Mouse (Mus musculus): ENCODE measurements around the gene Rbfox3.

The Rbfox3 gene

GRCm38 (mm10) chr11:118605570-118605969, 305.8 kb downstream of the Rbfox3 start:
- no peak for DNase-seq (ENCODE audit: low spot score in 2 of 2)

DNA sequence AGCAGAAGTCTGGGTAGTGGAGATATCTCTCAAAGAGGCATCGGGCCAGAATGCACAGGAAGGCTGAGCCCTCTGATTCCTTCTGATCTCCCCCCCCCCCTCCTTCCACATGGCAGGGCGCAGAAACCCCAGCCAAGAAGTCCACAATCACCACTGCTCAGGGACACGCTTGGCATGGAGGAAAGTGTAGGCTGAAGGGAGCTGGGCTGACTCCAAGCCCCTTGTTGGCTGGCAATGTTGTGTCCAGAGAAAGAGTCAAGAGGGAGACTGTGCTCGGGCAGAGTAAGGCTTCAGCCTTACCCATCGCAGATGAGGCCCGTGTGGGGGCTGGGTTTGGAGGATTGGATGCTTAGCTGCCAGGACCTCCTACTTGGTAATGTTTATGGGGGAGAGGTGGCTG, 307.2 kb downstream of the Rbfox3 start:
- DNase-seq (ENCODE audit: low spot score in 2 of 2): no peak

DNA sequence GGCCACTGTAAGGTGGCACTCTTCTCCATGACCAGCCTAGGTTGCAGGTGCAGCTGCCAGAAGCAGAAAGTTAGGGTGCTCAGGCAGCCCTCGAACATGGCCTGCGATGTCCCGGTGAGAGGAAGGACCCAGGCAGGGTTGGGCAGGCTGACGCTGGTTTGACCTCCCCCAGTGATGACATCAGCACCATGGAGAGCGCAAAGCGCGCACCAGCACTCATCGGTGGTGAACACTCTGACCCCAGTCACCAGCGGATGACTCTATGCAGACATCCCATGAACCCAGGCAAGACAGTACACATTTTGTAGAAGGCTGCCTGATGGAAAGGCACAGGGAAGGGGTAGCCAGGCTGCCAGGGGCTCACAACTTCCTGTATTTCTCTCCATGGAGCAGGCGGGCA, 308.3 kb downstream of the Rbfox3 start:
- DNase-seq (ENCODE audit: low spot score in 2 of 2): peak in 1 of 2 experiments; percentile 47

- DNase-seq (ENCODE audit: low spot score in 2 of 2): no peak
These were observed 309.9 kb downstream of the Rbfox3 start for GRCm38 (mm10) chr11:118601484-118601883.

GRCm38 (mm10) chr11:118600168-118600567, 311.2 kb downstream of the Rbfox3 start:
- no peak for DNase-seq (ENCODE audit: low spot score in 2 of 2)

DNA sequence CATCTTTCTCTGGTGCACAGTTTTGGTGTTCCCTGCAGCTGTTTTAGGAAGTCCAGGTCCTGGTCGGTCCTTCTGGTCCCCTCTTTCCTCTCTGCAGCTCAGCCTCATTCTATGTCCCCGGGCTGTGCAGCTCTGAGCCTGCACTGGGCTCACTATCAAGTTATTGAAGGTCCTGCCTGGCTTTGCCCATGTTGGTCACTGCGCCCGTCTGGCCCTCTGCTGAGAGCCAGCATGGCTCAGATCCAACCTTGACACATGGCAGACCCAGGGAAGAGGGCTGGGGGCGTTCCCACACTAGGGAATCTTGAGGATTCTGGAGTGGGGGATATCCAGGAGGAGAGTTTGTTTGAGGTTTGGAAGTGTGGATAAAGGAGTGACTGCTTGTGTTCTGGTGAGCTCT, 312.7 kb downstream of the Rbfox3 start:
- DNase-seq (ENCODE audit: low spot score in 2 of 2): no peak

- peak; percentile 16 to 77 for DNase-seq (ENCODE audit: low spot score in 2 of 2)
These were observed 326.6 kb downstream of the Rbfox3 start for GRCm38 (mm10) chr11:118584826-118585225.

GRCm38 (mm10) chr11:118583989-118584388, 327.4 kb downstream of the Rbfox3 start:
- no peak for DNase-seq (ENCODE audit: low spot score in 2 of 2)

GRCm38 (mm10) chr11:118583573-118583972, 327.8 kb downstream of the Rbfox3 start:
- no peak for DNase-seq (ENCODE audit: low spot score in 2 of 2)

GRCm38 (mm10) chr11:118581019-118581418, 330.4 kb downstream of the Rbfox3 start:
- no peak for DNase-seq (ENCODE audit: low spot score in 2 of 2)

- no peak for DNase-seq (ENCODE audit: low spot score in 2 of 2)
These were observed 331.8 kb downstream of the Rbfox3 start for GRCm38 (mm10) chr11:118579622-118580021.

DNA sequence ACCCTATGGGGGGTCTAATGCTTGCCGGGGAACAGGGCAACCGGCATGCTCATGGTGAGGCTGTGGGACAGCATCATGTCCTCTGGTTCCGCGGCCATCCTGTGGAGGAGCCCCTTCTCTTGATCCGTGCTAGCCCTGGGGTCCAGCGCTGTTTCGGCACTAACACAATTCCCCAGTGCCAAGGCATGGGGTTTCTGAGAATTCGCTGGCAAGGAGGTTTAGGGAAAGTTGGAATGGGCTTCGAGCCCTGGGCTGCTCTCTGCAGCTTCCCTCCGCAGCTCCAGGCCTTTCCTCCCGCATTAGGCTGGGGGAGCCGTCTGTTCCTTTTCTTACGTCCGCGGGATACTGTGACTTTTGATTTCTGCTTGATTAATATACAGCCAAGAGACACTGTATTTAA, 334.1 kb downstream of the Rbfox3 start:
- no peak for DNase-seq (ENCODE audit: low spot score in 2 of 2)

GRCm38 (mm10) chr11:118576611-118577010, 334.8 kb downstream of the Rbfox3 start:
- DNase-seq (ENCODE audit: low spot score in 2 of 2): no peak

DNA sequence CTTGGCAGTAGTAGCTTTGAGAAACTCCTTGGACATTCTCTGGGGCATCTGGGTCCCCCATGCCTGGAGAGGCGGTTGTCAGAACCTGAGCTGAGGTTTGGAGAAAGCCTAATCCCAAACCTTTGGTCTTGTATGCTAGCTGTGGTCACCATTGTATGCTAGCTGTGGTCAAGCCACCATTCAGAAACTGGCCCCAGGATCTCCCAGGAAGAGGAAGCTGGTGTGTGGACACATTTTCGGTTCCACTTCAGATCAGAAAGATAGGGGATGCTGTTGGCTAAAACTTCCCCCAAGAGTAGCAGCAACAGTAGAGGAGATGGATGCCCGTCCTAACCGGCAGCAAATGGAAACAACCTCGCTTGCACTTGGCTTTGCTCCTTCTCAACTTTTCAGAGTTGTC, 337.0 kb downstream of the Rbfox3 start:
- no peak for DNase-seq (ENCODE audit: low spot score in 2 of 2)

- peak; percentile 24 to 64 for DNase-seq (ENCODE audit: low spot score in 2 of 2)
These were observed 337.8 kb downstream of the Rbfox3 start for GRCm38 (mm10) chr11:118573569-118573968.

GRCm38 (mm10) chr11:118573000-118573399, 338.4 kb downstream of the Rbfox3 start:
- DNase-seq (ENCODE audit: low spot score in 2 of 2): no peak

DNA sequence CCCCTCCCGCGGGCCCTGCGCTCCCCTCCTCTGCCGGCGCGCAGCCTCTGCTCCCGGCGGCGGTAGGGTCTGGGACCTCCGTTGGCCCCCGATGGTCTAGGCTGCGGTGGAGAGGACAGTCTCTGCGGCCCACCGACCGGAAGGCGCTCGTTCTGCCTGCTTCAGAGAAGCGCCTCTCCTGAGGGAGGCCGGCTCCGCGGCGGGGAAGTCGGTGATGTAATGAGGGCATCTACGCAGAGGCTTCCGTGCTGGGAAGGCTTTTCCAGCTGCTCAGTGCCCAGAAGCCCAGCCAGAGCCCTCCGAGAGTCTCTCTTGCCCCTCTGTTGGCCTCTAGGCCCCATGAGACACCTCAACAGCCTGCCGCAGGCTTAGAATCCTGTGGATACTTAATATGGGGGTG, 341.2 kb downstream of the Rbfox3 start:
- no peak for DNase-seq (ENCODE audit: low spot score in 2 of 2)

DNA sequence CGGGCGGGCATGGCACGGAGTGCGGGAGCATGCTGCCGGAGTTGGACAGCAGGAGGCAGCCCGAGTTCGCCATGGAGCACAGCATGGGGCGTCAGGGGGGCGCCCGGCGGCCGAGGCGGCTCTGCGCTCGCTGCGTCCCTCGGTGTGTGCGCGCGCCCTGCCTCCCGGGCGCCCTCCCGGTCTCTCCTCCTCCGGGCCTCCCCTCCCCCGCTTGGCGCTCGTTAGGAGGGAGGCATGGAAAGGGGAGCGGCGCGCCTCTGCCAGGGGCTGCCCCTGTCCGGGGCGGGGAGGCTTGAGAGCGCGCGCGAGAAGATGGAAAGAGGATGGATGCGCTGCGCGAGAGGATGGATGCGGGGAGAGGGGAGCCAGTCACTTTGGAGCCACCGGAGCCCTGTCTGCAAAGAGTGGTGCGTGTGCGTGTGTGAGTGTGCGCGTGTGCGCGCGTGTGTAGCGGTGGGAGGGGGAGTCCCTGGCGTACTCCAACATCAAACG, 341.8 kb downstream of the Rbfox3 start:
- DNase-seq (ENCODE audit: low spot score in 2 of 2): no peak

GRCm38 (mm10) chr11:118563877-118564276, 347.5 kb downstream of the Rbfox3 start:
- no peak for DNase-seq (ENCODE audit: low spot score in 2 of 2)

GRCm38 (mm10) chr11:118562847-118563246, 348.6 kb downstream of the Rbfox3 start:
- DNase-seq (ENCODE audit: low spot score in 2 of 2): no peak

DNA sequence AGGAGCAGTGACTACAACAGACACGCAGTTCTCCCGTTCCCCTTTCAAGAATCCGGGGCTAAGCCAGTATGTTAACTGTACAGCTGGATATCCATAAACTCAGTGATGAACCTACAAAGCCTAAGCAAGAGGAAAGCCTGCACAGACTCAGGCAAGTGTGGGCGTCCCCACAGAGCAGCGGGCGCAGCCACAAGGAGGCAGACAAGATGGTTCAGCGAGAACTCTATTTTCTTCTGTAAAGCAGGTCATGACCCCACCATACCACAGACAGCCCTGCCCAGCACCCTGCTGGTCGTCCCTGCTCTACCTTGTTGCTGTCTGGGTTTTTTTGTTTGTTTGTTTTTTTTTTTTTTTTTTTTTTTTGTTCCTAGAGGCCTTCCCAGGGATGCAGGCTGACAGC, 353.2 kb downstream of the Rbfox3 start:
- no peak for DNase-seq (ENCODE audit: low spot score in 2 of 2)

- no peak for DNase-seq (ENCODE audit: low spot score in 2 of 2)
These were observed 355.8 kb downstream of the Rbfox3 start for GRCm38 (mm10) chr11:118555631-118556030.

- no peak for DNase-seq (ENCODE audit: low spot score in 2 of 2)
These were observed 356.9 kb downstream of the Rbfox3 start for GRCm38 (mm10) chr11:118554542-118554941.

DNA sequence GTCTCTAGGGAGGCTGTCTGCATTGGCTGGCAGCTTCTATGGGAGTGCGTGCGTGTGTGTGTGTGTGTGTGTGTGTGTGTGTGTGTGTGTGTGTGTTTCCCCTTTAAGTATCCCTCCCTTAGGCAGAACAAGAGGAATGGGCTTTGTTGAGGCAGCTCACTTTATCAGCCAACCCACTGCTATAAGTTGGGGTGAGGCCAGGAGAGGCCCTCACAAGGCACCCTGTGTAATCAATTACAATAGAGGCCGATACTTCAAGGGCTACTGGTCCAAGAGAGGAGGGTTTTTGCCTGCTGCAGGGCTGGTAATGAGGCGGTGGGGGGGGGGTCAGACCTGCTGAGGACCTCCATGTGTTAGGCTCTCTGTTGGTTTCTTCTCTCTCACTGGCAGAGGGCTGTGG, 357.5 kb downstream of the Rbfox3 start:
- DNase-seq (ENCODE audit: low spot score in 2 of 2): no peak

GRCm38 (mm10) chr11:118553001-118553400, 358.4 kb downstream of the Rbfox3 start:
- DNase-seq (ENCODE audit: low spot score in 2 of 2): no peak

Data from spleen, postnatal 10 days (tissue).